Mouse (Mus musculus): Measurements from ENCODE around the gene Cdca3. TPM values are rescaled to one million over a fixed set of nuclear protein-coding genes. Genes with fewer than 3 reads are reported as not detected.

Cdca3 gene
- polyA plus RNA-seq, 1 experiment from 2014 or later: 139 TPM

DNA sequence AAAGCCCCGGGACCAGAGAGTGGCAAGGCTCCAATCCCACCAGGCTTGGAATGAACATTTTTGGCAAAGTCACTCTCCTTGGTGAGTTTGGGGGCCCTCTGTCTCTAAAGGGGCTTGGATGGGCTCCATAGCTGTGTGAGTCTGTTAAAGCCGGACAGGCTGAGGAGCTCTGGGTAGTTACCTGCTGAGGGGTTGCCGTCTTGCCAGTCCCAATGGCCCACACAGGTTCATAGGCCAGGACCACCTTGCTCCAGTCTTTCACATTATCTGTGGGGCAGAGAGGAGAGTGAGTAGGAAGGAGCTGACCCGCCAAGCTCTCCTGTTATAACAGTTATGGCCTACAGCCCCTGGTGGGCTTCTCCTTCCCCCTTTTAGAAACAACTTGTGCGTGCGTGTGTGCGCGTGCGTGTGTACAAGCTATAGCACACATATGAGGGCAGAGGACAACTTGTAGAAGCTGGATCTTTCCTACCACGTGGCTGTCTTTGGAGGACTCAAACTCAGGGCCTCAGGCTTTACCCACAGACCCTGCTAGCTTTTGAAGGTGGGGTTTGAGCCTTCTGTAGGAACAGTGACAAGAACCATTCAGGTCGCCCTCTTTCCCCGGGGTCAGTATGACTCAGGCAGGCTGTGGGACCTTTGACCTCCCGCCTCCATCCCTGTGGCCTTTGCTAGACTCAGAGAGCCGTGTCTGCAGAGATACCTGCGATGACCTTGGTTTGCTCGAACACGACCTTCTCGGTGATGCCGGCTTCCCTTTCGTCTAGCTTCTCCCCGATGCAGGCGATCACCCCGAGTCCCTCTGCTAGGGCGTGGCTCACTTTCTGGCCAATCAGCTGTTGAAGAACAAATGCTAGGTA lies 17.4 kb upstream of the Cdca3 start:
- Histone ChIP-seq H3K4me3 (ENCODE audit: low read depth, low read length) (peak overlapping the region; percentile 60; the same call in 1 of the 2 replicates), H3K4me2 (ENCODE audit: low read length) (peak overlapping the region; percentile 80), H3K36me3 (ENCODE audit: control insufficient read depth, insufficient read depth, low read length) (peaks cover 40% of the 10 kb centered on the region), H3K27ac (ENCODE audit: low read depth, low read length) (no peak overlapping the region), H3K4me1 (ENCODE audit: control insufficient read depth, insufficient read depth, low read length) (peaks cover 20% of the 10 kb centered on the region), H3K9ac (ENCODE audit: low read length) (peak overlapping the region; percentile 88), H3K27me3 (replicated peaks; ENCODE audit: control insufficient read depth, insufficient read depth, low read length) (no peaks in the 10 kb centered on the region), H3K9me3 (replicated peaks; ENCODE audit: control insufficient read depth, low read length) (no peaks in the 10 kb centered on the region)
- DNase-seq (ENCODE audit: low spot score) (no peak), ATAC-seq (no peak)
- WGBS: 87% methylated on average over 24 of the region's 24 CpGs

DNA sequence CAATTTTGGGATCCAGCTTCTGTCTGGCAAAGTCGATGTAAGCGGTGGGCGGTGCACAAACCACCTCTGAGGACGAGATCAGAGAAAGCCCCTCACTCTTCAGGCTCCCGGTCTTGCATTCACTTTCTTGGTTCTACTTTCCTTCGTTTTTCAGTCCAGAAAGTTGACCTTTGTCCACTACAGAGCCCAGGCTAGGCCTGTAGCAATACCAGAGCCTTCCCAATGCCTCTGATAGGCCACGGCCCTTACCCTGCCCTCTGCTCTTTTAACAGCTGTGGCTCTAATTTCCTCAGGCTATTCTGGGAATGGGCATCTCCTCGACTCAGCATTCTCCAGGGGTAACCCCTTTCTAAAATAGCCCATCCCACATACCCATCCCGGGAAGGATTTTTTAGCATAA lies 16.5 kb upstream of the Cdca3 start:
- no peaks in the 10 kb centered on the region for H3K27me3 ChIP-seq (replicated peaks; ENCODE audit: control insufficient read depth, insufficient read depth, low read length)
- no peak for ATAC-seq
- peak overlapping the region; percentile 60 for H3K4me3 ChIP-seq (ENCODE audit: low read depth, low read length)
- H3K4me2 ChIP-seq (ENCODE audit: low read length): peak overlapping the region; percentile 80
- H3K9ac ChIP-seq (ENCODE audit: low read length): peak overlapping the region; percentile 88
- H3K36me3 ChIP-seq (ENCODE audit: control insufficient read depth, insufficient read depth, low read length): peaks cover 49% of the 10 kb centered on the region
- WGBS: 17% methylated on average over 9 of the region's 9 CpGs
- H3K4me1 ChIP-seq (ENCODE audit: control insufficient read depth, insufficient read depth, low read length): peaks cover 20% of the 10 kb centered on the region
- no peaks in the 10 kb centered on the region for H3K9me3 ChIP-seq (replicated peaks; ENCODE audit: control insufficient read depth, low read length)
- DNase-seq (ENCODE audit: low spot score): no peak
- H3K27ac ChIP-seq (ENCODE audit: low read depth, low read length): peak overlapping the region; percentile 14; the same call in 1 of the 2 replicates

DNA sequence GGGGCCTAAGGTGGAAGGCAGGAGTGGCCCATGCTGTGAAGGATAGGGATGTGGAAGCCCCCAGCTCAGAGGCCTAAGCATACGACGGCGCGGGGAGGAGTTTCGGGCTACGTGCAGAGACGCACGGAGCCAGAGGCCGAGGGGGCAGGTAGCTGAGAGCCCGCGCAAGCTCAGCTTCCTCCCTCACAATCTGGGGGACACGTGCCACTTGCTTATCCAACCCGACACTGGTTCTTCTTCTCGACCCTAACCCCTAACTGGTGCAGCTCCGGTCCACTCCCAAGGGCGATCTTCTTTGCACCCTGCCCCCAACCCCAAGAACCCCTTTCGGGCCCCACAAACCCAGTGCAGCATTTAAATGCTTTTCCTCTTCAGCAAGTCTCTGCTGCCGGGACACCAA lies 15.9 kb upstream of the Cdca3 start:
- peaks cover 56% of the 10 kb centered on the region for H3K36me3 ChIP-seq (ENCODE audit: control insufficient read depth, insufficient read depth, low read length)
- 0% methylated on average over 18 of the region's 18 CpGs for WGBS

DNA sequence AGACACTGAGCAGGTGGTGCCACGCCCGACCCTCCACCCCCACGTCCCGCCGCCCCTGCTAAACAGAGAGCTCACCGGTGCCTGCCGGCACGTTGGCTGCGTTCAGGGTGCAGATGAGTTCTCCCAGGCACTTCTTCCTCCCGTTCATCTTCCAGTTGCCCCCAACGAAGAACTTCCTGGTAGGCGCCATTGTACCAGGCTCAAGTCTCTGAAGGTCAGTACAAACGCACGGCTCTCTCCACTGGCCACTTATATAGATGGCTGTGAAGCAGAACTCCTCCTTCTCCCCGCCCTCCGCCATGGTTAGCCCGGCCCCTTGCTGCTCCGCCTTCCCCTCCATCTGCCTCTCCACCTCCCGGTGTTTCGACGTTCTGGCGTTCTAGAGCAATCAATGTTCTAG lies 15.4 kb upstream of the Cdca3 start, which contains the start of gene Tpi1:
Gene Tpi1, minus strand, starts transcription at position 364 of the 400 bp plus-strand sequence.
- no peaks in the 10 kb centered on the region for H3K27me3 ChIP-seq (replicated peaks; ENCODE audit: control insufficient read depth, insufficient read depth, low read length)
- H3K9me3 ChIP-seq (replicated peaks; ENCODE audit: control insufficient read depth, low read length): no peaks in the 10 kb centered on the region
- peak within 1 kb of the TSS; percentile 60 for H3K4me3 ChIP-seq (ENCODE audit: low read depth, low read length)
- peaks cover 19% of the 10 kb centered on the region for H3K4me1 ChIP-seq (ENCODE audit: control insufficient read depth, insufficient read depth, low read length)
- ATAC-seq: peak; percentile 90
- peaks cover 60% of the 10 kb centered on the region for H3K36me3 ChIP-seq (ENCODE audit: control insufficient read depth, insufficient read depth, low read length)
- peak within 1 kb of the TSS; percentile 80 for H3K4me2 ChIP-seq (ENCODE audit: low read length)
- peak; percentile 93 for DNase-seq (ENCODE audit: low spot score)
- peak within 1 kb of the TSS; percentile 85 for H3K27ac ChIP-seq (ENCODE audit: low read depth, low read length)
- 1% methylated on average over 22 of the region's 22 CpGs for WGBS
- H3K9ac ChIP-seq (ENCODE audit: low read length): peak within 1 kb of the TSS; percentile 88

More for the DNA sequence above, 15.9 kb upstream of the Cdca3 start:
- ATAC-seq: peak; percentile 63
- Histone ChIP-seq H3K9ac (ENCODE audit: low read length) (peak overlapping the region; percentile 88), H3K27ac (ENCODE audit: low read depth, low read length) (peak overlapping the region; percentile 85), H3K4me3 (ENCODE audit: low read depth, low read length) (peak overlapping the region; percentile 60), H3K4me2 (ENCODE audit: low read length) (peak overlapping the region; percentile 80), H3K27me3 (replicated peaks; ENCODE audit: control insufficient read depth, insufficient read depth, low read length) (no peaks in the 10 kb centered on the region), H3K4me1 (ENCODE audit: control insufficient read depth, insufficient read depth, low read length) (peaks cover 20% of the 10 kb centered on the region), H3K9me3 (replicated peaks; ENCODE audit: control insufficient read depth, low read length) (no peaks in the 10 kb centered on the region)
- peak; percentile 79 for DNase-seq (ENCODE audit: low spot score)

DNA sequence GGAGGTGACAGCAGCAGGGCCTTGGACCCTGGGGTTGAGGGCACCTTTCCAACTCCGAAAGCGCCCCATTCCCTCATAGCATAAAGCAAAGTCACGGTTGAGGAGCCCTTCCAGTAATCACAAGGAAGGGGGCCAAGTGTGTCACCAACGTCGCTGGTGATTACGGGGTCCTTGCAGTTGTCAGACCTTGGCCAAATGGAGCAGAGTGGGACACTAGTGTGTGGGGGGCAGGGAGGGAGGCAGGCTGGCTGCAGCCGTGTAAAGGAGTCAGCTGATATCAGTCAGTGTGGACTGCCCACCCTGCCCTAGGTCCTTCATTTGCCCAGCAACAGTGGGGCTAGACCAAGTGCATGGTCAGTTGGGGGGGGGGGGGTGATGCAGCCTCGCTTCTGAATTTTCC lies 14.9 kb upstream of the Cdca3 start:
- Histone ChIP-seq H3K27ac (ENCODE audit: low read depth, low read length) (0 out of 2 replicates have a peak overlapping the region, but pooled peaks have one; percentile 14), H3K9me3 (replicated peaks; ENCODE audit: control insufficient read depth, low read length) (no peaks in the 10 kb centered on the region), H3K36me3 (ENCODE audit: control insufficient read depth, insufficient read depth, low read length) (peaks cover 65% of the 10 kb centered on the region), H3K27me3 (replicated peaks; ENCODE audit: control insufficient read depth, insufficient read depth, low read length) (no peaks in the 10 kb centered on the region), H3K4me2 (ENCODE audit: low read length) (peak overlapping the region; percentile 80), H3K4me3 (ENCODE audit: low read depth, low read length) (peak overlapping the region; percentile 60), H3K9ac (ENCODE audit: low read length) (peak overlapping the region; percentile 88; the same call in 1 of the 2 replicates), H3K4me1 (ENCODE audit: control insufficient read depth, insufficient read depth, low read length) (peaks cover 15% of the 10 kb centered on the region)
- peak; percentile 30 for ATAC-seq
- 42% methylated on average over 8 of the region's 8 CpGs for WGBS
- DNase-seq (ENCODE audit: low spot score): no peak

DNA sequence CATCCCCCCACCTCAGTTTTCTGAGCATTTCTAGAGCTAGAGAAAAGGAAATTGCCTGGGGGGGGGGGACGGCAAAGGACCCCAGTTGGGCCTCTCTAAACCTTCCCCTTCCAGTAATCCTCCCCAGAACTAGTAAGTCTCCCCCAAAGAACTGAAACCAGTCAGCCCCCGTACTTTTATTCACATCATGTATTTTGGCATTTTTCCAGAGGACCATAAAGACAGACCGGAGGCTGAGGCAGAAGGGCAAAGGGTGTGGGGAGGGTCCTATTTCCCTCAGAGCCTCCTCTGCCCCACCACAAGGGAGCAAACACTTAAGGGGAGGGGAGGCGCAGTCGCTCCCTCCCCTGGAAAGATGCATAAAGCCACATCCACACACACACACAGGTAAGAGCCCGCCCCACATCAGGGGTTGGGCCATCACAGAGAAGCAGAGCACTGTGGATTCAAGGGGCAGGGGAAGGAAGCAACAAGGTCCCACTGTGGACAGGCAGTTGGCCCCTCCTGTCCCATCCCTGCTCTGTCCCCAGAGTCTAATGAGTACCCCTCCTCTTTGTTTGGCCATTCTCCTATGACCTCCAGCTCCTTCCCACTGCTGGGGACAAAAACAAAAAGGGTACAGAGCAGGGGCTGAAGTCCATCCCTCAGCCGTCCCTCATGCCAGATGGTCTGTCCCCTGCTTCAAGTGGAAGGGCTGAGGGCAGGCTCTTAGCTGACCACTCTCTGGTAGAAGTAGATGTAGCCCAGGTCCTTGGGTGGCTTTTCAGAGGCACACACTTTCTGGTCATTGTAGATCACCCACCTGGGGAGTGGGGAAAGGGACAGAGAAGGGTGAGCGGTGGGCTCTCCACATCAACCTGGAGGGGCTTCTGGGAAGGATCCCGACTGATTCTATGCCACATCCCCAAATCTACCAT lies 14.2 kb upstream of the Cdca3 start:
- Histone ChIP-seq H3K27me3 (replicated peaks; ENCODE audit: control insufficient read depth, insufficient read depth, low read length) (no peaks in the 10 kb centered on the region), H3K4me1 (ENCODE audit: control insufficient read depth, insufficient read depth, low read length) (peaks cover 12% of the 10 kb centered on the region), H3K4me3 (ENCODE audit: low read depth, low read length) (no peak overlapping the region), H3K27ac (ENCODE audit: low read depth, low read length) (no peak overlapping the region), H3K9ac (ENCODE audit: low read length) (no peak overlapping the region), H3K9me3 (replicated peaks; ENCODE audit: control insufficient read depth, low read length) (no peaks in the 10 kb centered on the region), H3K4me2 (ENCODE audit: low read length) (no peak overlapping the region), H3K36me3 (ENCODE audit: control insufficient read depth, insufficient read depth, low read length) (peaks cover 70% of the 10 kb centered on the region)
- no peak for ATAC-seq
- DNase-seq (ENCODE audit: low spot score): peak; percentile 35
- whole genome bisulfite sequencing: 59% methylated on average over 9 of the region's 9 CpGs

DNA sequence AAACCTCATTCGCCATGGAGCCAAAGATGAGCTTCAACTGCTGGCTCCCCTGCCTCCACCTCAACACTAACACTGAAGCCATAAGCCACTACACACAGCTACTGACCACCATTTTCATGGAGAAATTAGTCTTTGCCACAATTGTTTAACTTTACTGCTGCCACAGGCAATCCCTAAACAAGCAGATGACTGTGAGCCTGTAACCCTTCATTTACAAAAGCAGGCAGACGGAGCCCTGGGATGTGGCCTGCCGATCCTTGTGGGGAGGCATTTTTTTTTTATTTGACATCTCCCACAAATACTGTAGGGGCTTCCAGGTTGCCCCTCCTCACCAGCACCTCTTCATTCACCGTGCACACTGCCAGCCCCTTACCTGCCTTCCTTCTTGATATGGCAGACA lies 12.7 kb upstream of the Cdca3 start:
- Histone ChIP-seq H3K36me3 (ENCODE audit: control insufficient read depth, insufficient read depth, low read length) (peaks cover 76% of the 10 kb centered on the region), H3K27ac (ENCODE audit: low read depth, low read length) (no peak overlapping the region), H3K9me3 (replicated peaks; ENCODE audit: control insufficient read depth, low read length) (no peaks in the 10 kb centered on the region), H3K4me3 (ENCODE audit: low read depth, low read length) (no peak overlapping the region), H3K27me3 (replicated peaks; ENCODE audit: control insufficient read depth, insufficient read depth, low read length) (no peaks in the 10 kb centered on the region), H3K4me2 (ENCODE audit: low read length) (no peak overlapping the region), H3K9ac (ENCODE audit: low read length) (no peak overlapping the region), H3K4me1 (ENCODE audit: control insufficient read depth, insufficient read depth, low read length) (peaks cover 12% of the 10 kb centered on the region)
- 93% methylated on average over 4 of the region's 4 CpGs for WGBS
- ATAC-seq (no peak), DNase-seq (ENCODE audit: low spot score) (no peak)

DNA sequence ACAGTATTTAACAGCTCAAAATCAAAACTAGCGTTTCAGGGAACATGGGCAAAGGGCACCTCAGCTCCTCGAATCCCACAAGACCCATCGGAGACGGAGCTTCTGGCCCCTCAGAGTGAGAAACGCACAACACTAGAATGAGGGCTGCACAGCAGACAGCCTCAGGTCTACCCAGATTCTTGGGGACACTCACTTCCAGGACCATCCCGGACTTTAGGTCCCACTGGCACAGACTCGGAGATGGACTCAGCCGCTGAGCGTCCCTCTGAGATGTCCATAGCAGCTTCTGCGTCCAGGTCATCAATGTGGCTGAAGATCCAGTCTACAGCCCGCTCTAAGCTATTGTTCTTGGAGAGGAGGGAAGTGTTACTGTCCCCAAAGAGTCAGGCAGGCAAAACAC lies 12.2 kb upstream of the Cdca3 start:
- H3K9ac ChIP-seq (ENCODE audit: low read length): no peak overlapping the region
- 96% methylated on average over 11 of the region's 11 CpGs for WGBS
- H3K36me3 ChIP-seq (ENCODE audit: control insufficient read depth, insufficient read depth, low read length): peaks cover 76% of the 10 kb centered on the region
- H3K4me3 ChIP-seq (ENCODE audit: low read depth, low read length): no peak overlapping the region
- DNase-seq (ENCODE audit: low spot score): no peak
- H3K9me3 ChIP-seq (replicated peaks; ENCODE audit: control insufficient read depth, low read length): no peaks in the 10 kb centered on the region
- ATAC-seq: no peak
- no peak overlapping the region for H3K27ac ChIP-seq (ENCODE audit: low read depth, low read length)
- H3K27me3 ChIP-seq (replicated peaks; ENCODE audit: control insufficient read depth, insufficient read depth, low read length): no peaks in the 10 kb centered on the region
- H3K4me2 ChIP-seq (ENCODE audit: low read length): no peak overlapping the region
- H3K4me1 ChIP-seq (ENCODE audit: control insufficient read depth, insufficient read depth, low read length): peaks cover 12% of the 10 kb centered on the region

Data from forebrain, embryonic 14.5 days (tissue).